Mouse (Mus musculus): Measurements from ENCODE around the gene Slc22a22. TPM values are rescaled to one million over a fixed set of nuclear protein-coding genes. Genes with fewer than 3 reads are reported as not detected.

Gene Slc22a22
- total and polyA plus RNA-seq, 2 experiments from 2014 or later: not detected

- H3K9ac ChIP-seq (replicated peaks; ENCODE audit: low read length): no peak overlapping the region
- no peaks in the 10 kb centered on the region for H3K9me3 ChIP-seq (ENCODE audit: low read length)
- no peaks in the 10 kb centered on the region for H3K36me3 ChIP-seq (ENCODE audit: insufficient read depth, low read length)
- no peak for TF ChIP-seq CTCF (IDR thresholded peaks at IDR 0.05; ENCODE audit: low read depth)
- H3K27me3 ChIP-seq (ENCODE audit: insufficient read depth, low read length): no peaks in the 10 kb centered on the region
- H3K4me3 ChIP-seq (ENCODE audit: low read length): no peak overlapping the region
- DNase-seq (ENCODE audit: low spot score) (no peak), ATAC-seq (no peak)
- no peak overlapping the region for H3K4me2 ChIP-seq (ENCODE audit: low read depth, low read length)
- no peak overlapping the region for H3K27ac ChIP-seq
- 56% methylated on average over 9 of the region's 9 CpGs for WGBS
- no peaks in the 10 kb centered on the region for H3K4me1 ChIP-seq (ENCODE audit: insufficient read depth, low read length)
Observed at GRCm38 (mm10) chr15:57504126-57504705, 26.8 kb upstream of the Slc22a22 start.

- Histone ChIP-seq H3K9me3 (ENCODE audit: low read length) (no peaks in the 10 kb centered on the region), H3K36me3 (ENCODE audit: insufficient read depth, low read length) (no peaks in the 10 kb centered on the region), H3K9ac (replicated peaks; ENCODE audit: low read length) (no peak overlapping the region), H3K4me1 (ENCODE audit: insufficient read depth, low read length) (no peaks in the 10 kb centered on the region), H3K4me3 (ENCODE audit: low read length) (no peak overlapping the region), H3K27me3 (ENCODE audit: insufficient read depth, low read length) (no peaks in the 10 kb centered on the region), H3K4me2 (ENCODE audit: low read depth, low read length) (no peak overlapping the region), H3K27ac (no peak overlapping the region)
- no peak for ATAC-seq
- DNase-seq (ENCODE audit: low spot score): no peak
- 82% methylated on average over 3 of the region's 3 CpGs for WGBS
- TF ChIP-seq CTCF (IDR thresholded peaks at IDR 0.05; ENCODE audit: low read depth): no peak
Observed at GRCm38 (mm10) chr15:57503656-57504055, 26.2 kb upstream of the Slc22a22 start.

- no peaks in the 10 kb centered on the region for H3K4me1 ChIP-seq (ENCODE audit: insufficient read depth, low read length)
- no peaks in the 10 kb centered on the region for H3K27me3 ChIP-seq (ENCODE audit: insufficient read depth, low read length)
- DNase-seq (ENCODE audit: low spot score) (no peak), ATAC-seq (no peak)
- no peaks in the 10 kb centered on the region for H3K9me3 ChIP-seq (ENCODE audit: low read length)
- no peak overlapping the region for H3K4me3 ChIP-seq (ENCODE audit: low read length)
- H3K27ac ChIP-seq: no peak overlapping the region
- no peak overlapping the region for H3K9ac ChIP-seq (replicated peaks; ENCODE audit: low read length)
- no peak for TF ChIP-seq CTCF (IDR thresholded peaks at IDR 0.05; ENCODE audit: low read depth)
- H3K4me2 ChIP-seq (ENCODE audit: low read depth, low read length): no peak overlapping the region
- H3K36me3 ChIP-seq (ENCODE audit: insufficient read depth, low read length): no peaks in the 10 kb centered on the region
Observed at GRCm38 (mm10) chr15:57501559-57501958, 24.1 kb upstream of the Slc22a22 start.

- H3K9me3 ChIP-seq (ENCODE audit: low read length): no peaks in the 10 kb centered on the region
- no peaks in the 10 kb centered on the region for H3K4me1 ChIP-seq (ENCODE audit: insufficient read depth, low read length)
- H3K4me2 ChIP-seq (ENCODE audit: low read depth, low read length): no peak overlapping the region
- DNase-seq (ENCODE audit: low spot score): no peak
- H3K9ac ChIP-seq (replicated peaks; ENCODE audit: low read length): no peak overlapping the region
- ATAC-seq: no peak
- H3K4me3 ChIP-seq (ENCODE audit: low read length): no peak overlapping the region
- WGBS: 81% methylated on average over 2 of the region's 2 CpGs
- no peaks in the 10 kb centered on the region for H3K27me3 ChIP-seq (ENCODE audit: insufficient read depth, low read length)
- no peak for TF ChIP-seq CTCF (IDR thresholded peaks at IDR 0.05; ENCODE audit: low read depth)
- H3K27ac ChIP-seq: no peak overlapping the region
- H3K36me3 ChIP-seq (ENCODE audit: insufficient read depth, low read length): no peaks in the 10 kb centered on the region
Observed at GRCm38 (mm10) chr15:57496106-57496505, 18.7 kb upstream of the Slc22a22 start.

DNA sequence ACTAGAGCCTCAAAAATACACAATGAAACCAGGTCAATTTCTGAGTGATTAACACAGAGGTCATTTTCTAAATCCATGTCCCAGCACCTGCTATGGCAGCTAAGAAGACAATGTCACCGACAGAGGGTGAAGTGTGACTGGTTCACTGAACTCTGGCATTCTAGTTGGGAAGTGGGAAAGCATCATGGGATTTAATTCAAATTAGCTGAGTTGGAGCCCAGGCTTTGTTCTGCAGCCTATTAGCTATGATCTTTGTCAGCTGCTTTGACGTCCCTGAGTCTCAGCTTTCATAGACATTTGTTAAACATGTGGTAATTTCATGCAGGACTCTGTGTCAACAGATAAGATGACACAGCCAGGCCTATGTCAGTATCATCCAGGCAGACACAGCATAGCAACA lies 5.1 kb upstream of the Slc22a22 start:
- no peaks in the 10 kb centered on the region for H3K36me3 ChIP-seq (ENCODE audit: insufficient read depth, low read length)
- no peak overlapping the region for H3K27ac ChIP-seq
- H3K4me3 ChIP-seq (ENCODE audit: low read length): no peak overlapping the region
- WGBS: 25% methylated on average over 2 of the region's 2 CpGs
- H3K27me3 ChIP-seq (ENCODE audit: insufficient read depth, low read length): no peaks in the 10 kb centered on the region
- no peak overlapping the region for H3K9ac ChIP-seq (replicated peaks; ENCODE audit: low read length)
- DNase-seq (ENCODE audit: low spot score) (no peak), ATAC-seq (no peak)
- H3K4me2 ChIP-seq (ENCODE audit: low read depth, low read length): no peak overlapping the region
- H3K9me3 ChIP-seq (ENCODE audit: low read length): peaks cover 3% of the 10 kb centered on the region; the same call in 1 of the 2 replicates
- no peaks in the 10 kb centered on the region for H3K4me1 ChIP-seq (ENCODE audit: insufficient read depth, low read length)
- TF ChIP-seq CTCF (IDR thresholded peaks at IDR 0.05; ENCODE audit: low read depth): no peak

- no peak overlapping the region for H3K27ac ChIP-seq
- 50% methylated on average over 3 of the region's 3 CpGs for WGBS
- no peak overlapping the region for H3K9ac ChIP-seq (replicated peaks; ENCODE audit: low read length)
- no peak for TF ChIP-seq CTCF (IDR thresholded peaks at IDR 0.05; ENCODE audit: low read depth)
- ATAC-seq (no peak), DNase-seq (ENCODE audit: low spot score) (no peak)
- H3K9me3 ChIP-seq (ENCODE audit: low read length): no peaks in the 10 kb centered on the region
- H3K4me3 ChIP-seq (ENCODE audit: low read length): no peak overlapping the region
- H3K4me2 ChIP-seq (ENCODE audit: low read depth, low read length): no peak overlapping the region
- no peaks in the 10 kb centered on the region for H3K36me3 ChIP-seq (ENCODE audit: insufficient read depth, low read length)
- no peaks in the 10 kb centered on the region for H3K27me3 ChIP-seq (ENCODE audit: insufficient read depth, low read length)
- no peaks in the 10 kb centered on the region for H3K4me1 ChIP-seq (ENCODE audit: insufficient read depth, low read length)
Observed at GRCm38 (mm10) chr15:57471648-57472047, 5.8 kb downstream of the Slc22a22 start.

- DNase-seq (ENCODE audit: low spot score): no peak
- no peak overlapping the region for H3K4me3 ChIP-seq (ENCODE audit: low read length)
- H3K9me3 ChIP-seq (ENCODE audit: low read length): no peaks in the 10 kb centered on the region
- no peak for TF ChIP-seq CTCF (IDR thresholded peaks at IDR 0.05; ENCODE audit: low read depth)
- no peaks in the 10 kb centered on the region for H3K27me3 ChIP-seq (ENCODE audit: insufficient read depth, low read length)
- ATAC-seq: no peak
- no peak overlapping the region for H3K27ac ChIP-seq
- H3K9ac ChIP-seq (replicated peaks; ENCODE audit: low read length): no peak overlapping the region
- H3K4me2 ChIP-seq (ENCODE audit: low read depth, low read length): no peak overlapping the region
- H3K4me1 ChIP-seq (ENCODE audit: insufficient read depth, low read length): no peaks in the 10 kb centered on the region
- no peaks in the 10 kb centered on the region for H3K36me3 ChIP-seq (ENCODE audit: insufficient read depth, low read length)
Observed at GRCm38 (mm10) chr15:57465996-57466395, 11.4 kb downstream of the Slc22a22 start.

Measured in hindbrain, postnatal 0 days (tissue).